In the genomic region with DNA sequence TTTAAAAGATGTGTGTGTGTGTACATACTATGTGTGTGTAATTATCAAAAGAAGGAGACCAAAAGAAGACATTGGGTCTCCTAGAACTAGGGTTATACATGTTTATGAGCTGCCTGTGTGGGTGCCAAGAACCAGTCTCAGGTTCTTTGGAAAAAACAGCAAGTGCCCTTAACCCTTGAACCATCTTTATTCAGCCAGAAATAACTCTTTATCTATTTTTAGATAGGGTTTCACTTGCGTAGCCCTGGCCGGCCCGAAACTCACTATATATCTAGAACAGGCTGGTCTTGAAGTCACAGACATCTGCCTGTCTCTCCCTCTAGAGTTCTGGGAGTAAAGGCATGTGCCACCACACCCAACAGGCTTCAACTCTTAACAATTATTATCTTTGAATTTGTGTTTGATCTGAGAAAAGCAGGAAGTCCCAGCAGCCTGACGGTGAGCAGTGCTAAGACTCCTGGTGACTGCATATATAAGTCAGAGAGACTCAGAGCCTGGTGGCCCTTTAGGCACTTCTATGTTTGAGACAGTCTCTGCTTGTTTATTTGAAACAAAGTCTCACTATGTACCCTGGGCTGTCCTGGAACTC, we compare ENCODE assay signal across 20 mouse cellular contexts. TPM values are rescaled to one million over a fixed set of nuclear protein-coding genes. Genes with fewer than 3 reads are reported as not detected.
A peak's percentile ranks its signal among the peaks of the same experiment; 100 is the strongest.
DNase-seq lines count a peak whose midpoint lies in the region; ATAC-seq and TF ChIP-seq lines count a peak whose summit lies in the region.
"Had no signal": no experiment of that assay in that cellular context is flagged by ENCODE, and none has a peak within 500 bp of the region (broad histone marks: within the 10 kb centered on the region; RNA-seq: fewer than 3 reads in every experiment).

No protein-coding gene starts in this region.

- ATAC-seq in intestine, embryonic 15.5 days, result peak; percentile 65
- ATAC-seq in intestine, postnatal 0 days, result no peak
- 0 out of 2 replicates have a peak, but pooled peaks have one; percentile 9 for ATAC-seq in common myeloid progenitor, adult 5-6 weeks (replicated peaks; ENCODE audit: low read depth, poor library complexity, severe bottlenecking)
- ATAC-seq in liver, embryonic 14.5 days (ENCODE audit: insufficient read depth), result peak; percentile 17
- no peak for ATAC-seq in inflammation-experienced regulatory T-cells, adult 6 months
- ATAC-seq: forebrain, embryonic 14.5 days had no signal

- DNase-seq in liver, embryonic 14.5 days (ENCODE audit: low read depth in 3 of 3, low spot score in 3 of 3), result peak in 2 of 3 experiments; percentile 49 to 52
- no peak for DNase-seq in frontal cortex, postnatal 36 days (ENCODE audit: low spot score in 2 of 2)
- DNase-seq in adrenal gland, adult 18-20 months (ENCODE audit: low spot score in 2 of 2), result no peak
- DNase-seq in cerebellum, adult 8-10 months, result no peak
- DNase-seq: adrenal gland, postnatal 36 days; cerebellum, adult 11 months; gastrocnemius, adult 2 months; heart, adult 11 months; spleen, adult 18-20 months; thymus, postnatal 36 days had no signal

- H3K9me3 ChIP-seq in intestine, embryonic 15.5 days, result no peaks in the 10 kb centered on the region
- H3K9me3 ChIP-seq in intestine, postnatal 0 days (ENCODE audit: control insufficient read depth), result no peaks in the 10 kb centered on the region
- H3K9me3 ChIP-seq in liver, embryonic 14.5 days (ENCODE audit: control insufficient read depth, low read length), result no peaks in the 10 kb centered on the region
- H3K9me3 ChIP-seq: embryonic facial prominence, embryonic 15.5 days; limb, embryonic 12.5 days had no signal

- no peak overlapping the region for H3K9ac ChIP-seq in intestine, embryonic 15.5 days
- H3K9ac ChIP-seq in intestine, postnatal 0 days (ENCODE audit: low read depth, low read length), result no peak overlapping the region
- peak overlapping the region; percentile 50 for H3K9ac ChIP-seq in liver, embryonic 14.5 days (replicated peaks)
- H3K9ac ChIP-seq: embryonic facial prominence, embryonic 15.5 days; limb, embryonic 12.5 days had no signal

- 0 out of 2 replicates have a peak, but pooled peaks cover 5% of the 10 kb centered on the region for H3K4me1 ChIP-seq in intestine, embryonic 15.5 days (replicated peaks)
- H3K4me1 ChIP-seq in intestine, postnatal 0 days (replicated peaks; ENCODE audit: control insufficient read depth, insufficient read depth, low read length), result no peaks in the 10 kb centered on the region
- peaks cover 37 to 41% of the 10 kb centered on the region in 2 experiments for H3K4me1 ChIP-seq in liver, embryonic 14.5 days (replicated peaks; ENCODE audit: control insufficient read depth in 2 of 2, insufficient read depth in 2 of 2, low read length in 1 of 2)
- H3K4me1 ChIP-seq: embryonic facial prominence, embryonic 15.5 days; limb, embryonic 12.5 days had no signal

- H3K27me3 ChIP-seq in intestine, embryonic 15.5 days (replicated peaks), result no peaks in the 10 kb centered on the region
- H3K27me3 ChIP-seq in intestine, postnatal 0 days (replicated peaks; ENCODE audit: control insufficient read depth, insufficient read depth, low read length), result no peaks in the 10 kb centered on the region
- H3K27me3 ChIP-seq in liver, embryonic 14.5 days (ENCODE audit: control insufficient read depth, insufficient read depth, low read length), result no peaks in the 10 kb centered on the region
- H3K27me3 ChIP-seq: embryonic facial prominence, embryonic 15.5 days; limb, embryonic 12.5 days had no signal

- WGBS in intestine, embryonic 15.5 days, result 67% methylated on average over 4 of the region's 4 CpGs
- WGBS in intestine, postnatal 0 days, result 33% methylated on average over 4 of the region's 4 CpGs
- WGBS in liver, embryonic 14.5 days (ENCODE audit: insufficient replicate concordance), result 9% methylated on average over 4 of the region's 4 CpGs

- no peak overlapping the region for H3K4me2 ChIP-seq in intestine, embryonic 15.5 days (replicated peaks)
- H3K4me2 ChIP-seq in intestine, postnatal 0 days (replicated peaks; ENCODE audit: low read depth), result no peak overlapping the region
- H3K4me2 ChIP-seq in liver, embryonic 14.5 days (ENCODE audit: low read depth), result peak overlapping the region; percentile 46
- H3K4me2 ChIP-seq: embryonic facial prominence, embryonic 15.5 days; limb, embryonic 12.5 days had no signal

- H3K36me3 ChIP-seq in intestine, embryonic 15.5 days, result no peaks in the 10 kb centered on the region
- no peaks in the 10 kb centered on the region for H3K36me3 ChIP-seq in intestine, postnatal 0 days (ENCODE audit: control insufficient read depth, insufficient read depth)
- no peaks in the 10 kb centered on the region for H3K36me3 ChIP-seq in liver, embryonic 14.5 days (replicated peaks; ENCODE audit: control insufficient read depth, insufficient read depth, low read depth)
- H3K36me3 ChIP-seq: embryonic facial prominence, embryonic 15.5 days; limb, embryonic 12.5 days had no signal

- no peak overlapping the region for H3K4me3 ChIP-seq in intestine, embryonic 15.5 days (replicated peaks)
- H3K4me3 ChIP-seq in intestine, postnatal 0 days (ENCODE audit: low read depth, low read length), result no peak overlapping the region
- H3K4me3 ChIP-seq in liver, embryonic 14.5 days (ENCODE audit: insufficient read depth in 1 of 2, low read depth in 2 of 2, low read length in 2 of 2), result no peak overlapping the region
- H3K4me3 ChIP-seq: embryonic facial prominence, embryonic 15.5 days; gastrocnemius, adult 2 months; layer of hippocampus, adult 2 months; left cerebral cortex, adult 2 months; limb, embryonic 12.5 days had no signal

- H3K27ac ChIP-seq in intestine, embryonic 15.5 days, result no peak overlapping the region
- H3K27ac ChIP-seq in intestine, postnatal 0 days (ENCODE audit: low read depth, low read length), result no peak overlapping the region
- H3K27ac ChIP-seq in liver, embryonic 14.5 days, result peak overlapping the region; percentile 91
- H3K27ac ChIP-seq: embryonic facial prominence, embryonic 15.5 days; gastrocnemius, adult 2 months; layer of hippocampus, adult 2 months; left cerebral cortex, adult 2 months; limb, embryonic 12.5 days had no signal

- no peak for TF ChIP-seq EP300 in liver, embryonic 14.5 days (IDR thresholded peaks at IDR 0.05; ENCODE audit: low read depth)

- no peak for TF ChIP-seq CTCF in intestine, postnatal 0 days (IDR thresholded peaks at IDR 0.05; ENCODE audit: low read depth)
- TF ChIP-seq CTCF in liver, embryonic 14.5 days (IDR thresholded peaks at IDR 0.05; ENCODE audit: low read depth), result no peak

RNA-seq across cellular contexts. Expression of a gene that starts 14.2 kb away (rescaled TPM):
- 16.9 and 18.7 TPM in 2 replicates for polyA plus RNA-seq in intestine, embryonic 15.5 days (2015; fragmentation: Nextera tagmentation; extraction: Ambion mirVana)
- polyA plus RNA-seq in intestine, postnatal 0 days (2015; fragmentation: Nextera tagmentation; extraction: Ambion mirVana), result 16.9 and 17.6 TPM in 2 replicates
- 18.4 and 22.4 TPM in 2 replicates for total RNA-seq in common myeloid progenitor, adult 5-6 weeks (2017)
- polyA plus RNA-seq in liver, embryonic 14.5 days (2012; rRNA removed), result 11.0 and 11.1 TPM in 2 replicates
- polyA plus RNA-seq in liver, embryonic 14.5 days (2014; fragmentation: Nextera tagmentation; extraction: Ambion mirVana), result 11.6 and 13.9 TPM in 2 replicates
- 10 to 100 TPM; 21.2 to 32.8 (median 26.7) TPM for polyA plus RNA-seq in inflammation-experienced regulatory T-cells, adult 6 months (2017; shearing (Covaris generic))
- total RNA-seq in adrenal gland, adult 18-20 months (2021), result 10 to 100 TPM; 48.2 to 56.2 TPM

RNA-seq across cellular contexts. Expression of a gene that starts 15.7 kb away (rescaled TPM):
- polyA plus RNA-seq in intestine, embryonic 15.5 days (2015; fragmentation: Nextera tagmentation; extraction: Ambion mirVana), result 0.10 and 0.15 TPM in 2 replicates
- polyA plus RNA-seq in intestine, postnatal 0 days (2015; fragmentation: Nextera tagmentation; extraction: Ambion mirVana), result 0.03 and 0.10 TPM in 2 replicates
- total RNA-seq in common myeloid progenitor, adult 5-6 weeks (2017), result 0.14 and 0.29 TPM in 2 replicates
- polyA plus RNA-seq in liver, embryonic 14.5 days (2012; rRNA removed), result 0.01 TPM in 1 of 2 replicates, not detected in the other
- not detected in 2 replicates for polyA plus RNA-seq in liver, embryonic 14.5 days (2014; fragmentation: Nextera tagmentation; extraction: Ambion mirVana)
- not detected for polyA plus RNA-seq in inflammation-experienced regulatory T-cells, adult 6 months (2017; shearing (Covaris generic))
- total RNA-seq in adrenal gland, adult 18-20 months (2021), result not detected
- total RNA-seq: adrenal gland, postnatal 36 days; gastrocnemius, adult 2 months; neutrophil, adult 5-6 weeks had no signal

Comparison
In these comparisons a context has a peak if more than half of its experiments do, and no peak if none do; other contexts are left out.
1. ATAC-seq: peak in intestine, embryonic 15.5 days (single experiment), common myeloid progenitor, adult 5-6 weeks (single experiment) and liver, embryonic 14.5 days (single experiment); none in intestine, postnatal 0 days (single experiment) and inflammation-experienced regulatory T-cells, adult 6 months (single experiment).
2. DNase-seq: peak in liver, embryonic 14.5 days (2 of 3); none in frontal cortex, postnatal 36 days (0 of 2), adrenal gland, adult 18-20 months (0 of 2) and cerebellum, adult 8-10 months (single experiment).